Mouse (Mus musculus) CH12.LX (cell line): ENCODE results near the gene Dner.

Source experiments
- EP300 ChIP-seq: IDR thresholded peaks from 2 replicates; pipeline ENCODE4 v1.6.1; 2011; ENCODE audit warnings: low read length, improper control_type of control experiment
- KAT2A ChIP-seq: IDR thresholded peaks from 2 replicates; pipeline ENCODE4 v1.6.1; 2012; ENCODE audit warnings: low read length, improper control_type of control experiment, inconsistent platforms; ENCODE audit not compliant: insufficient replicate concordance
- NRF1 ChIP-seq: IDR thresholded peaks from 2 replicates; pipeline ENCODE4 v1.6.1; 2014; ENCODE audit warnings: low read depth, mild to moderate bottlenecking, inconsistent platforms, low read length, improper control_type of control experiment, moderate library complexity
- POLR2A ChIP-seq: IDR thresholded peaks from 2 replicates; pipeline ENCODE4 v1.6.1; 2011; ENCODE audit warnings: low read depth, mild to moderate bottlenecking, improper control_type of control experiment, low read length
- USF2 ChIP-seq: conservative IDR thresholded peaks from 2 replicates; pipeline ENCODE4 v1.6.1; 2011; ENCODE audit warnings: low read depth, low read length, improper control_type of control experiment

DNA sequence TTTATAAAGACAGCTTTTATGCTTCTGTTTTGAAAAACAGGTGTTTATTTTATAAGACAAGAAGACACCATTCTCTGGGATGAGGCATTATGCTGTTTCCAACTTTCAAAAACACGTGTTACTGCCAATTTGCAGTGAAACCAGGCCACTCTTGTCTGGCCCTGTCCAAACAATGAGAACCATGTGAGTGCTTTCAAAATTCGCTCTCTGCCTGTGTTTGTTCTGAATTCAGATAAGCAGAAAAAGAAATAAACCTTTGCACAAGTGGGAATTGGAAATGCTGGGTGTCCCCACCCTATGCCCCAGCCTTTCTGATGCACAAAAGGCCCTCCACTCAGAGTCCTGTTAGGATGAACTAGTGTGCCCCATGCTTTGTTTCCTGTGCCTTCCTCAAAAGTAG, 276.6 kb downstream of the Dner start:
- TF ChIP-seq POLR2A = no peak
- no peak for TF ChIP-seq EP300
- no peak for TF ChIP-seq KAT2A
- no peak for TF ChIP-seq NRF1
- no peak for TF ChIP-seq USF2
